Comparison of ENCODE assay signal across 17 mouse cellular contexts in the genomic region with DNA sequence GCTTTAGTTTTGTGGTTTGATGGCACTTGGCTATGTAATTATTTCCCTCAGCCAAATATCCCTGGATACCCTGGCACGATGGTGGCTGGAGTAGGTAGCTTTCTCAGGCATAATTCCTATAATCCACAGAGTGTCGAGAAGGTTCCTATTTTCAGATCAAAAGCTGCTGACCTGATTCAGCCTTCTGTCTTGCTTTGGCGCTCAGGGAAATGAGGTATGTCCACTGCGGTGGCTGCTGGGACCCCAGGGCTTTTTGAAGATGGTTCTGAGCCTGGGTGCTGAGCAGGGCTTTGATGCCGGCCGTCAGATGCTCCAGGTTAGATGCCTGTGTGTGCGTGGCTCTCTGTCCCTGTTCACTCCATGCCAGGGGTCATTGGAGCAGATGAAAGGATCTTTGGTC.
"Had no signal": no experiment of that assay in that cellular context is flagged by ENCODE, and none has a peak within 500 bp of the region (broad histone marks: within the 10 kb centered on the region; RNA-seq: fewer than 3 reads in every experiment).

No protein-coding gene starts in this region.

- H3K27me3 ChIP-seq: midbrain, embryonic 13.5 days; neural tube, embryonic 13.5 days; neural tube, embryonic 15.5 days had no signal

- H3K9me3 ChIP-seq: midbrain, embryonic 13.5 days; neural tube, embryonic 13.5 days; neural tube, embryonic 15.5 days had no signal

- H3K27ac ChIP-seq: midbrain, embryonic 13.5 days; neural tube, embryonic 13.5 days; neural tube, embryonic 15.5 days had no signal

- H3K9ac ChIP-seq: lung, embryonic 14.5 days; midbrain, embryonic 13.5 days; neural tube, embryonic 13.5 days; neural tube, embryonic 15.5 days had no signal

- H3K4me3 ChIP-seq: midbrain, embryonic 13.5 days; myocyte; neural tube, embryonic 13.5 days; neural tube, embryonic 15.5 days had no signal

- DNase-seq: lung, adult 18-20 months; lung, embryonic 14.5 days; lung, postnatal 10 days; retina, postnatal 1 day; right cerebral cortex, adult 18-20 months; right cerebral cortex, postnatal 25 days; right cerebral cortex, postnatal 4 days; spleen, adult 18-20 months; thymus, adult 18-20 months; thymus, postnatal 14 days; thymus, postnatal 36 days had no signal

- H3K36me3 ChIP-seq: midbrain, embryonic 13.5 days; neural tube, embryonic 13.5 days; neural tube, embryonic 15.5 days had no signal

- ATAC-seq: midbrain, embryonic 13.5 days; midbrain, embryonic 16.5 days had no signal

- H3K4me2 ChIP-seq: lung, embryonic 14.5 days; midbrain, embryonic 11.5 days; midbrain, embryonic 13.5 days; neural tube, embryonic 13.5 days; neural tube, embryonic 15.5 days had no signal
